Mouse (Mus musculus): ENCODE measurements around the gene Bdnf. TPM values are rescaled to one million over a fixed set of nuclear protein-coding genes. Genes with fewer than 3 reads are reported as not detected.

Bdnf gene
- total RNA-seq, 2 experiments from 2014 or later = 29.6 to 31.2 TPM

DNA sequence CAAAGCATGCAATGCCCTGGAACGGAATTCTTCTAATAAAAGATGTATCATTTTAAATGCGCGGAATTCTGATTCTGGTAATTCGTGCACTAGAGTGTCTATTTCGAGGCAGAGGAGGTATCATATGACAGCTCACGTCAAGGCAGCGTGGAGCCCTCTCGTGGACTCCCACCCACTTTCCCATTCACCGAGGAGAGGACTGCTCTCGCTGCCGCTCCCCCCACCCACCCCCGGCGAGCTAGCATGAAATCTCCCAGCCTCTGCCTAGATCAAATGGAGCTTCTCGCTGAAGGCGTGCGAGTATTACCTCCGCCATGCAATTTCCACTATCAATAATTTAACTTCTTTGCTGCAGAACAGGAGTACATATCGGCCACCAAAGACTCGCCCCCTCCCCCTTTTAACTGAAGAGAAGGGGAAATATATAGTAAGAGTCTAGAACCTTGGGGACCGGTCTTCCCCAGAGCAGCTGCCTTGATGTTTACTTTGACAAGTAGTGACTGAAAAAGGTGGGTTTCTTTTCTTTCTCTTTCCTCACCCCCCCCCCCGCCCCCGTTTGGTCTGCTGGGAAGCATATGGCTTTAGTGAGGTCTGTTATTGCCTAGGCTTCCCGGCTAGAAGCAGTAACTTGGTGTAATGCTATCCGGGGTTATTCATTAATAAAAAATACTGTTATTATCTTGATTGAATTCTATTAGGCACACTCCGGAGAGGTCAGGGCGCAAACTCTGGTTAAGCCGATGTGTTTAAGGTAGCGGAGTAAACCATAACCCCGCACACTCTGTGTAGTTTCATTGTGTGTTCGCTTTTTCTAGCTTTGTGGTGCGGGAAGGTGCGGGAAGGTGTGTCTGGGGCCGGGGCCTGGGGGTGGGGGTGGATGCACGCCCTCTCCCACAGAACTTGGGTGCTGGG is 18.0 kb downstream of the Bdnf start:
- Histone ChIP-seq H3K4me3 (peak overlapping the region; percentile 75), H3K27ac (peak overlapping the region; percentile 88)
- peak; percentile 51 for TF ChIP-seq CTCF (conservative IDR thresholded peaks at IDR 0.05)
- peak; percentile 56 to 72 for DNase-seq (ENCODE audit: low spot score in 2 of 2)

GRCm38 (mm10) chr2:109693178-109694115 is 18.9 kb downstream of the Bdnf start:
- H3K27ac ChIP-seq = peak overlapping the region; percentile 88
- H3K4me3 ChIP-seq = peak overlapping the region; percentile 75
- peak in 1 of 2 experiments; percentile 65 for DNase-seq (ENCODE audit: low spot score in 2 of 2)
- TF ChIP-seq CTCF (conservative IDR thresholded peaks at IDR 0.05) = no peak

GRCm38 (mm10) chr2:109694116-109694837 is 19.8 kb downstream of the Bdnf start:
- H3K27ac ChIP-seq = peak overlapping the region; percentile 88
- no peak for TF ChIP-seq CTCF (conservative IDR thresholded peaks at IDR 0.05)
- no peak for DNase-seq (ENCODE audit: low spot score in 2 of 2)
- peak overlapping the region; percentile 75 for H3K4me3 ChIP-seq

GRCm38 (mm10) chr2:109694838-109695225 is 20.3 kb downstream of the Bdnf start:
- TF ChIP-seq CTCF (conservative IDR thresholded peaks at IDR 0.05) = peak; percentile 82
- peak; percentile 86 to 90 for DNase-seq (ENCODE audit: low spot score in 2 of 2)
- Histone ChIP-seq H3K27ac (peak overlapping the region; percentile 88), H3K4me3 (peak overlapping the region; percentile 75)

DNA sequence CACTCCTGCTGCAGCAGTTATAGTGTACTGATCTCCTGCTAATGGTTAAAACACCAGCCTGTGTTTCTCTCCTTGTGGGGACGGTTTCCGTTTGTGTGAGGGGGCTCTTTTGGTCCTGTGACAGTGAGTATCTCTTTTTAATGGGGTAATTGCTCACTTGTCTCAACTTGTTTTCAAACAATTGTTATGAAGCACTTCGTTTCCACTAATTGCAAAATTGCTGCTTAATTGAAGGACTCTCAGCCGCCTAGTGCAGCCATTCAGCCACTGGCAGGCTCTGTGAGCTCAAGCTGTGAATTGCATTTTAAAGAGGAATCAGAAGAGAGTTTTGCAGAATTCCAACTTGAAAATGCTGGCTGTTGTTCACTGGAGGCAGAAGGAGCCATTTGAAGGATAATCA is 22.7 kb downstream of the Bdnf start:
- Histone ChIP-seq H3K4me3 (peak overlapping the region; percentile 20; the same call in 1 of the 2 replicates), H3K27ac (peak overlapping the region; percentile 86)
- peak; percentile 32 for TF ChIP-seq CTCF (conservative IDR thresholded peaks at IDR 0.05)
- no peak for DNase-seq (ENCODE audit: low spot score in 2 of 2)

- TF ChIP-seq CTCF (conservative IDR thresholded peaks at IDR 0.05) = no peak
- no peak overlapping the region for H3K4me3 ChIP-seq
- no peak for DNase-seq (ENCODE audit: low spot score in 2 of 2)
- peak overlapping the region; percentile 40; the same call in 1 of the 2 replicates for H3K27ac ChIP-seq
Measured at GRCm38 (mm10) chr2:109700291-109700690, 25.8 kb downstream of the Bdnf start.

DNA sequence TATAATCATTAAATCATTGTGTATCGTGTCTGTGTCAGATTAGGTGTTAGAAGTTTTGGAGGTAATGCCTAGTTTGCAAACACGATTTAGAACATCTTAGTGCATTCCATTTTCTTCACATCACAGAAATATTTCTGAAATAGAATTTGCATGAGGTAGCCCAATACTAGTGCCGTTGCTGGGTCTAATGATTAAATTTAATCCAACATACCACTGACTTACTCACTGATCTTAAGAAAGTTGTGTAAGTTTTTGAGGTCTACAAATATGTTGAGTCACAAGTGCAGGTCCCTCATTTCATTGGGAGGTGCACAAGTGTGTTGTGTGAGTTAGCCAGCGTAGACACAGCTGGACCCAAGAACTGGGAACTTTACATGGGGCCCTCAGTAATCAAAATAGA is 29.1 kb downstream of the Bdnf start:
- no peak for TF ChIP-seq CTCF (conservative IDR thresholded peaks at IDR 0.05)
- Histone ChIP-seq H3K4me3 (no peak overlapping the region), H3K27ac (no peak overlapping the region)
- no peak for DNase-seq (ENCODE audit: low spot score in 2 of 2)

DNA sequence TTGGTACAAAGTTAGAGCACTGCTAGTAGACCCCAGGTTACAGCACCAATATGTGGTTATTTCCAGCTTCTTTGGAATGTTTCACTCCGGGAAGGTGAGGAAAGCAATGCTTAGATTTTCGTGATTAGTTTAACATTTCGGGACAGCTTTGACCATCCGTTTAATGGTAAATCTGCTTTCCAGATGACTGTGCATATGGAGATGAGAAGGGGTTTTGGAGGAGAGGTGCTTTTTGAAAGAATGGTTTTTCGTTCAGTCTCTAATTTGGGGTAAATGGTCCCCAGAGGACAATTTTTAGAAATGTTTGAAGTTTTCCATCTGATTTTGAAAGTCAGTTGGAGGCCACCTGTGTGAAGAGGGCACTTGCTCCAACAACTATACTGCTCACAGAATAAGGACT is 29.6 kb downstream of the Bdnf start:
- TF ChIP-seq CTCF (conservative IDR thresholded peaks at IDR 0.05) = no peak
- Histone ChIP-seq H3K4me3 (no peak overlapping the region), H3K27ac (no peak overlapping the region)
- DNase-seq (ENCODE audit: low spot score in 2 of 2) = no peak

GRCm38 (mm10) chr2:109706524-109706923 is 32.0 kb downstream of the Bdnf start:
- no peak for DNase-seq (ENCODE audit: low spot score in 2 of 2)
- Histone ChIP-seq H3K4me3 (no peak overlapping the region), H3K27ac (no peak overlapping the region)
- TF ChIP-seq CTCF (conservative IDR thresholded peaks at IDR 0.05) = no peak

DNA sequence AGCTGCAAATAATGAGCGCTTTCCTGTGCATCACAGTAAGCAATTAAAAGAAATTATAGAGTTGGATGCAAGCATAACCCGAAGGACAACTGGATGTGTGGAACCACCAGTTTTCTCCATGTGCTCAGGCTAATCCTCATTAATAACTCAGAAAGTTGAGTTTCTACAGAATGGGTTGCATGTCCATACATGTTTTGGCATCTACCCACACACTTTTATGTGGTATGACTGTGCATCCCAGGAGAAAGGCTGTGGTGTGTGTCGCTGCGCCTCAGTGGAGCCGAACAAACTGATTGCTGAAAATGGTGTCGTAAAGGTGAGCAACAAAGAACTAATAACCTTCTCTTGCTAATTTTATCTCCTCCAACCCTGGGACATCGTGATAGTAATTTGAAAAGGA is 34.8 kb downstream of the Bdnf start:
- DNase-seq (ENCODE audit: low spot score in 2 of 2) = no peak
- no peak for TF ChIP-seq CTCF (conservative IDR thresholded peaks at IDR 0.05)
- peak overlapping the region; percentile 82 for H3K27ac ChIP-seq
- H3K4me3 ChIP-seq = no peak overlapping the region

DNA sequence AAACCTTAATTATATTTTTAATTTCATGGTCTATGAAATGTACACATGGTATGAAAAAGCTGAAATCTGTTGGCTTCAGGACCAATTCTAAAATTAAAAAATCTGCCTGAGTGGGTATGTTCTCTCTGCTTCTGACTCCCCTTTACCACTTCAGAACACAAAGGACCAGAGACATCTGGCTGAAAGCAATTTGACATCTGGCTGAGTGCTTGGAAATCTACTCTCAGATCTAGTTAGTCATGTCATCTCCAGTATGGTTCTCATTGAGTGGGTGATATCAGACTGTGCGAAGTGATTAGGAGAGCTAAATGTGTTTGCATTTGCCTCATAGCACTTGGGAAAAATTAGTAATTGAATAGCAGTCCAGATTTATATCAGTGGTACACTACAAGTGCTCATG is 36.5 kb downstream of the Bdnf start:
- TF ChIP-seq CTCF (conservative IDR thresholded peaks at IDR 0.05) = no peak
- Histone ChIP-seq H3K4me3 (no peak overlapping the region), H3K27ac (peak overlapping the region; percentile 82)
- peak; percentile 72 to 76 for DNase-seq (ENCODE audit: low spot score in 2 of 2)

DNA sequence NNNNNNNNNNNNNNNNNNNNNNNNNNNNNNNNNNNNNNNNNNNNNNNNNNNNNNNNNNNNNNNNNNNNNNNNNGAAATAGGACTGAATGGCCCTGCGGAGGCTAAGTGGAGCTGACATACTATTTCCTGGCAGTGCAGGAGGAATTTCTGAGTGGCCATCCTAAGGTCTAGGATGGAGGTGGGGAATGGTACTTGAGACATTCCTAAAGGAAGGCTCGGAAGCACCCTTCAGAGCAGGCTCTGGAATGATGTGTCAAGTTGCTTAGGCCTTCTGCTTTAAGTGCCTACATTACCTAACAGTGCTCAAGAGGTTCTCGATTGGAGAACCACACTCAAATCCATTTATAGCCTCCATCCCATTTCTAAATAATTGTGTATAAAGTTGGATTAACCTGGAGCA is 50.8 kb downstream of the Bdnf start:
- no peak overlapping the region for H3K27ac ChIP-seq
- DNase-seq (ENCODE audit: low spot score in 2 of 2) = no peak
- TF ChIP-seq CTCF (conservative IDR thresholded peaks at IDR 0.05) = no peak
- no peak overlapping the region for H3K4me3 ChIP-seq
